Mouse (Mus musculus) effector memory CD4-positive, alpha-beta T cell, adult 5 months (primary cell): ENCODE data around the gene H2-M10.3. TPM values are rescaled to one million over a fixed set of nuclear protein-coding genes. Genes with fewer than 3 reads are reported as not detected.

Experiments used
- polyA plus RNA-seq: library from polyadenylated mRNA; unstranded; fragments of 100-300 nt; shearing (Covaris generic); gene quantifications from one replicate; pipeline ENCODE4 v1.2.1, GENCODE M21; 2017

Gene H2-M10.3
- polyA plus RNA-seq: not detected

GRCm38 (mm10) chr17:36368317-36368716 is at the start of gene H2-M10.3:
TSS of gene H2-M10.3 (minus strand) at chr17:36368417.

GRCm38 (mm10) chr17:36326055-36326454 is 42.2 kb downstream of the H2-M10.3 start, which contains the start of gene H2-M10.1:
TSS of gene H2-M10.1 (minus strand) at chr17:36326155.

Other genes starting within 250 kb of the H2-M10.3 start
- 1.5 TPM for gene Gm19684, start 246.7 kb downstream of the H2-M10.3 start, polyA plus RNA-seq
- not detected for gene Gm7030, start 239.0 kb downstream of the H2-M10.3 start, polyA plus RNA-seq
- gene Gm8909, start 199.9 kb downstream of the H2-M10.3 start, polyA plus RNA-seq: 8.8 TPM
- gene H2-T3, start 178.1 kb downstream of the H2-M10.3 start, polyA plus RNA-seq: 0.84 TPM
- gene Rpp21, start 110.3 kb downstream of the H2-M10.3 start, polyA plus RNA-seq: 120 TPM
- gene Trim39, start 96.2 kb downstream of the H2-M10.3 start, polyA plus RNA-seq: 52.0 TPM
- not detected for gene H2-M10.2, start 81.9 kb downstream of the H2-M10.3 start, polyA plus RNA-seq
- not detected for gene H2-M10.1, start 42.3 kb downstream of the H2-M10.3 start, polyA plus RNA-seq
- gene H2-M10.4, start 93.9 kb upstream of the H2-M10.3 start, polyA plus RNA-seq: not detected
- gene H2-M11, start 178.7 kb upstream of the H2-M10.3 start, polyA plus RNA-seq: not detected